Mouse (Mus musculus) ES-Bruce4 (cell line): ENCODE data around the gene Chmp2b. TPM values are rescaled to one million over a fixed set of nuclear protein-coding genes. Genes with fewer than 3 reads are reported as not detected.

Experiments used
- H3K27ac ChIP-seq: 2 replicates; pipeline ENCODE4 v1.5.1; 2012; ENCODE audit warnings: low read length, inconsistent platforms; ENCODE audit not compliant: insufficient read depth
- H3K27me3 ChIP-seq: 2 replicates; pipeline ENCODE4 v1.6.1; 2012; ENCODE audit warnings: mild to moderate bottlenecking, low read length, inconsistent platforms; ENCODE audit not compliant: control insufficient read depth, poor library complexity, insufficient read depth, severe bottlenecking
- H3K36me3 ChIP-seq: 2 replicates; pipeline ENCODE4 v1.6.1; 2012; ENCODE audit warnings: inconsistent platforms, mild to moderate bottlenecking, low read length, moderate library complexity; ENCODE audit not compliant: control insufficient read depth, poor library complexity, insufficient read depth, severe bottlenecking
- H3K4me1 ChIP-seq: one replicate; pipeline ENCODE4 v1.8.1; 2011; ENCODE audit warnings: low read length; ENCODE audit not compliant: control insufficient read depth, insufficient read depth
- H3K4me3 ChIP-seq: 2 replicates; pipeline ENCODE4 v1.5.1; 2011; ENCODE audit warnings: low read depth, mild to moderate bottlenecking, low read length
- H3K9ac ChIP-seq: 2 replicates; pipeline ENCODE4 v1.6.1; 2012; ENCODE audit warnings: low read depth, mild to moderate bottlenecking, inconsistent platforms; ENCODE audit not compliant: poor library complexity, severe bottlenecking
- H3K9me3 ChIP-seq: replicated peaks from 2 replicates; pipeline ENCODE4 v1.6.1; 2012; ENCODE audit warnings: mild to moderate bottlenecking, low read length, inconsistent platforms; ENCODE audit not compliant: control insufficient read depth, poor library complexity, insufficient read depth, severe bottlenecking
- CTCF ChIP-seq: IDR thresholded peaks from one replicate; pipeline ENCODE4 v1.8.1; 2011; ENCODE audit warnings: low read depth, low read length
- EP300 ChIP-seq: IDR thresholded peaks from 2 replicates; pipeline ENCODE4 v1.6.1; 2011; ENCODE audit warnings: low read depth, low read length; ENCODE audit not compliant: insufficient read depth
- POLR2A ChIP-seq: IDR thresholded peaks from one replicate; pipeline ENCODE4 v1.8.1; 2011; ENCODE audit warnings: low read length; ENCODE audit not compliant: insufficient read depth
- polyA plus RNA-seq: library from polyadenylated mRNA; stranded (reverse); fragments of >200 nt; gene quantifications from 2 replicates; pipeline ENCODE4 v1.2.4, GENCODE M21; 2011; ENCODE audit warnings: low read depth; ENCODE audit not compliant: missing spikeins, insufficient read depth, insufficient read length

The Chmp2b gene
- polyA plus RNA-seq, 1 experiment = 50.0 TPM

DNA sequence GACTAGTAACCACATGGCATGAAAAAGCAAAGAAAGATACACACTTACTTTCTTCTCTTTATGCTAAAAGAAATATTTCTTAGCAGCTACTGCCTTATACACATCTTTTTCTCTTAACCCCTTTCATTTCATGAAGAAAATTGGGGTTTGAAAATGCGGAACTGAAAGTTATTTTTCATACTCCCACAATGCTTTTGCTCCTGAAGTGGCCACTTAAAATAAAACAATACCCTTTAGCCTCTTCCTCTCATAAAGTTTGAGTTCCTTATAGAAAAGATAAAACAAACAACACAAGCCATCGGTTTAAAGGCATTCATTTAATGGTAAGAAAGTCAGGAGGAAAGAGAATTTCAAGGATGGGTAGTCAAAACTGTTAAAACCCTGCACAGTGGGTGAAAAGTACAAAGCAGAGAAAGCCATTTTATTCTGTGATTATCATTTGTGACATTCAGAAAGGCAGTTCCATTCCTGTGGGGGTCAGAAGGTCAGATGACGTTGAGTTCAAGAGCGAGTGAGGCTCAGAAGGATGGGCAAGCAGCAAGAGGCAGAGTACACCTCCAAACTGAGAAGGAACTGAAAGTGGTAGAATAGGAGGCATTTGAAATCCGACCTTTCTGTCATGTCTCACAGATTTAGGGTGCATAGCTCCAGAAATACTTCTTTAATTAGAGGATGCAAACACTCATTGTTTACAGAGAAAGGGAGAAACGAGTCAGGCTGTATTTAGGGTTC is 14.9 kb upstream of the Chmp2b start:
- Histone ChIP-seq H3K27ac (no peak overlapping the region), H3K4me1 (peaks cover 2% of the 10 kb centered on the region), H3K36me3 (no peaks in the 10 kb centered on the region), H3K4me3 (no peak overlapping the region), H3K9me3 (no peaks in the 10 kb centered on the region), H3K9ac (no peak overlapping the region), H3K27me3 (no peaks in the 10 kb centered on the region; the same call in 1 of the 2 replicates)
- TF ChIP-seq EP300 (no peak), POLR2A (no peak), CTCF (no peak)

DNA sequence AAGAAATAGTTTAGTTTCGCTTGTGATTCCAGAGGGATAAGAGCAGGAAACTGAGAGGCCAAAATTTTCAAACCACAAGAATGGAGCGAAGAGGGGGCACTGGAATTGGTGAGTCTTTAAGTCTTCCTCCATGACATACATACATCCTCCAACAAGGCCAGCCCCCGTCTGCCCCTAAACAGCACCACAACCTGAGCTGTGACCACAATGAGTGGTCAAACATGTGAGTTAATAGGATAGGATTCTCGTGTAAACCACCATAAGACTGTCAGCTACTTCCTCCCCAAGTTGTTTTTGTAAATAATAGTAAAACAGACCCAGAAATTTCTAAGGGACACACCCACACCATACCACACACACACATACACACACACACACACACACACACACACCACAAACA is 6.3 kb upstream of the Chmp2b start:
- no peaks in the 10 kb centered on the region; the same call in none of the 2 replicates for H3K27me3 ChIP-seq
- H3K27ac ChIP-seq = no peak overlapping the region
- H3K36me3 ChIP-seq = no peaks in the 10 kb centered on the region
- no peak for TF ChIP-seq EP300
- no peak for TF ChIP-seq CTCF
- no peak for TF ChIP-seq POLR2A
- no peak overlapping the region for H3K9ac ChIP-seq
- H3K9me3 ChIP-seq = no peaks in the 10 kb centered on the region
- no peaks in the 10 kb centered on the region for H3K4me1 ChIP-seq
- no peak overlapping the region for H3K4me3 ChIP-seq

DNA sequence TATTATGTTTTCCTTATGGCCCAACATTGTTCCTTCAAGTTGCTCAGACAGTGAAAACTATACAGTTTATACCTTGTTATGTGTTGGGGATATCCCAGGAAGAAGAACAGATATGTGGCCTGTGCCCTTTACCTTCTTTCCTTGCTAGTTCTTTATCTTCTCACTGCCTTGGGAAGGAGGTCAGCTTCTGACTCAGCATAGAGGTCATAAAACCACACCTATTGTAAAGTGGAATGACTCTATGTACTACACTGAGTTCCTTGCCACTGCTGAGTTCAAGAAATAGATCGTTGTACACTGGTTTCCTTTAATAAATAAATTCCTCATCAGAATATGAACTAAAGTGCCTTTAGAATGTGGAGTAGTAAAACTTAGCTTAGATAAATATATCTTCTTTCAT is 2.4 kb upstream of the Chmp2b start:
- Histone ChIP-seq H3K27me3 (no peaks in the 10 kb centered on the region; the same call in 1 of the 2 replicates), H3K36me3 (no peaks in the 10 kb centered on the region), H3K9me3 (no peaks in the 10 kb centered on the region), H3K4me3 (no peak overlapping the region), H3K9ac (no peak overlapping the region), H3K4me1 (no peaks in the 10 kb centered on the region), H3K27ac (no peak overlapping the region)
- TF ChIP-seq POLR2A = no peak

DNA sequence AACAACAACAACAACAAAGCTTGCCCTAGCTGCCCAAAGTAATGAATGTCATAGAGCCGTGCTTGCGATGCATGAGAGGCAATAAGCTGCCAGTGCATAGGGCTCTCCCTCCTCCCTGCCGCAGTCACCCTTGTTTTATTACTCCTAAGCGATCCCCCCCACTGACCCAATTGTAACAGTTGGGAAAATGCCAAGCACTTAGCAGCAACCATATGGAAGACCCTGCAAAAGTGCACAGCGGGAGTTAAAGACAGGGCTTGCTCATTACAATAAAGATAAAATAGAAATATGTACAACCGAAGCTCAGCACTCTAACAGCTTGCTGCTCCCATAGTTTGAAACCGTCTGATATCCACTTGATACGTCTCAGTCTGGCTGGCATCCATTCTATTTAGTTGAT is 1.8 kb upstream of the Chmp2b start:
- H3K9ac ChIP-seq = no peak overlapping the region
- no peak overlapping the region for H3K4me3 ChIP-seq
- H3K9me3 ChIP-seq = no peaks in the 10 kb centered on the region
- no peaks in the 10 kb centered on the region for H3K36me3 ChIP-seq
- no peaks in the 10 kb centered on the region; the same call in 1 of the 2 replicates for H3K27me3 ChIP-seq
- H3K27ac ChIP-seq = no peak overlapping the region
- TF ChIP-seq CTCF = no peak
- TF ChIP-seq EP300 = no peak
- no peak for TF ChIP-seq POLR2A
- H3K4me1 ChIP-seq = no peaks in the 10 kb centered on the region

DNA sequence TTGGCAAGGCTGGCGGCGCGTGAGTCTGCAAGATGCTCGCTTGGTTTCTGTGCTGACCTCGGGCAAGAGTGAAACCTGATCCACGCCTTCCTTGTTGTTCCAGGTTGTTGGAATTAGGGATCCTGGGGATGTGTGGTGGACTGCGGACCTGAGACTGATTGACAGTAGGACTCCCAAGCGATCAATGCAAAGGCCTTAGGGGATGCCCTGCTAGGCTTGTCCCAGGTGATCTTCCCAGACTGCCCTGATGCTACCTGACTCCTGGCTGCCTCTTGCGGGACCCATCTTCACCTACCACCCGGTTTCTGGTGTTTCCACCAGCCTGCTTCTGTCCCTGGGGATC is 309 bp upstream of the Chmp2b start:
- peak overlapping the region; percentile 89 for H3K4me3 ChIP-seq
- no peak for TF ChIP-seq POLR2A
- peak overlapping the region; percentile 87 for H3K9ac ChIP-seq
- H3K27ac ChIP-seq = no peak overlapping the region
- H3K27me3 ChIP-seq = no peaks in the 10 kb centered on the region; the same call in 1 of the 2 replicates
- no peaks in the 10 kb centered on the region for H3K9me3 ChIP-seq
- H3K4me1 ChIP-seq = no peaks in the 10 kb centered on the region
- H3K36me3 ChIP-seq = no peaks in the 10 kb centered on the region

- H3K27ac ChIP-seq = no peak overlapping the region
- TF ChIP-seq CTCF (no peak), EP300 (no peak), POLR2A (no peak)
Measured at GRCm38 (mm10) chr16:65560996-65561962, 1.2 kb downstream of the Chmp2b start.

More at GRCm38 (mm10) chr16:65560996-65561962, 1.2 kb downstream of the Chmp2b start:
- Histone ChIP-seq H3K4me1 (no peaks in the 10 kb centered on the region), H3K27me3 (no peaks in the 10 kb centered on the region; the same call in 1 of the 2 replicates), H3K36me3 (no peaks in the 10 kb centered on the region), H3K9me3 (no peaks in the 10 kb centered on the region), H3K9ac (peak overlapping the region; percentile 87), H3K4me3 (peak overlapping the region; percentile 89)
